Mouse (Mus musculus) lung, embryonic 16.5 days (tissue): ENCODE results near the gene Tmem86a. TPM values are rescaled to one million over a fixed set of nuclear protein-coding genes. Genes with fewer than 3 reads are reported as not detected.

Experiments used
- ATAC-seq: fragments of 200-750 bp; cut with Nextera tagmentation; 2 replicates; pipeline ENCODE4 v1.8.0; 2017; ENCODE audit warnings: low read depth, mild to moderate bottlenecking, moderate library complexity
- H3K27ac ChIP-seq: fragments of 300-500 bp; sonication (generic); 2 replicates; pipeline ENCODE4 v1.5.1; 2014; ENCODE audit warnings: mild to moderate bottlenecking, control low read depth, low read length
- H3K27me3 ChIP-seq: fragments of 300-500 bp; sonication (generic); 2 replicates; pipeline ENCODE4 v1.6.1; 2014; ENCODE audit warnings: low read depth, low read length, mixed read lengths; ENCODE audit not compliant: control insufficient read depth, insufficient read depth
- H3K36me3 ChIP-seq: fragments of 300-500 bp; sonication (generic); 2 replicates; pipeline ENCODE4 v1.6.1; 2014; ENCODE audit warnings: low read length; ENCODE audit not compliant: control insufficient read depth, insufficient read depth
- H3K4me1 ChIP-seq: fragments of 300-500 bp; sonication (generic); replicated peaks from 2 replicates; pipeline ENCODE4 v1.6.1; 2014; ENCODE audit warnings: low read length, mixed read lengths; ENCODE audit not compliant: control insufficient read depth, insufficient read depth
- H3K4me2 ChIP-seq: fragments of 300-500 bp; sonication (generic); 2 replicates; pipeline ENCODE4 v1.6.1; 2014; ENCODE audit warnings: low read depth, low read length, control low read depth
- H3K4me3 ChIP-seq: fragments of 300-500 bp; sonication (generic); 2 replicates; pipeline ENCODE4 v1.5.1; 2014; ENCODE audit warnings: mild to moderate bottlenecking, low read length, control low read depth
- H3K9ac ChIP-seq: fragments of 300-500 bp; sonication (generic); 2 replicates; pipeline ENCODE4 v1.6.1; 2014; ENCODE audit warnings: low read length, control low read depth
- H3K9me3 ChIP-seq: fragments of 300-500 bp; sonication (generic); 2 replicates; pipeline ENCODE4 v1.6.1; 2016; ENCODE audit warnings: low read length; ENCODE audit not compliant: control insufficient read depth
- WGBS: fragments of 180-500 bp; shearing (Covaris S2); extraction: QIAGEN DNeasy Blood & Tissue Kit; methylation state at CpG from one replicate; pipeline ENCODE4 v1.1.7; 2014; 5-methylcytosine and 5-hydroxymethylcytosine counted together
- polyA plus RNA-seq: library from polyadenylated mRNA; unstranded; fragments of >200 nt; fragmentation: Nextera tagmentation; extraction: Ambion mirVana; gene quantifications from 2 replicates; pipeline ENCODE4 v1.2.1, GENCODE M21; 2015

The Tmem86a gene
- polyA plus RNA-seq, 1 experiment from 2014 or later = 41.7 TPM

GRCm38 (mm10) chr7:47013131-47013767 lies 37.2 kb upstream of the Tmem86a start:
- no peaks in the 10 kb centered on the region for H3K36me3 ChIP-seq
- no peaks in the 10 kb centered on the region for H3K27me3 ChIP-seq
- no peak overlapping the region for H3K4me2 ChIP-seq
- no peak overlapping the region for H3K4me3 ChIP-seq
- WGBS = 32% methylated on average over 9 of the region's 9 CpGs
- H3K27ac ChIP-seq = no peak overlapping the region
- no peak for ATAC-seq
- H3K4me1 ChIP-seq = peaks cover 16% of the 10 kb centered on the region
- no peak overlapping the region for H3K9ac ChIP-seq
- no peaks in the 10 kb centered on the region for H3K9me3 ChIP-seq

- Histone ChIP-seq H3K27me3 (no peaks in the 10 kb centered on the region), H3K4me1 (peaks cover 17% of the 10 kb centered on the region), H3K36me3 (no peaks in the 10 kb centered on the region), H3K4me3 (no peak overlapping the region), H3K4me2 (no peak overlapping the region), H3K27ac (peak overlapping the region; percentile 86), H3K9ac (no peak overlapping the region), H3K9me3 (no peaks in the 10 kb centered on the region)
- WGBS = 45% methylated on average over 10 of the region's 11 CpGs
- ATAC-seq = 0 out of 2 replicates have a peak, but pooled peaks have one; percentile 14
These were observed 35.6 kb upstream of the Tmem86a start for GRCm38 (mm10) chr7:47014564-47015389.

- 7% methylated on average over 6 of the region's 6 CpGs for WGBS
- Histone ChIP-seq H3K4me2 (peak overlapping the region; percentile 29), H3K4me3 (no peak overlapping the region), H3K9me3 (no peaks in the 10 kb centered on the region), H3K36me3 (no peaks in the 10 kb centered on the region), H3K4me1 (peaks cover 23% of the 10 kb centered on the region), H3K27ac (peak overlapping the region; percentile 86), H3K27me3 (no peaks in the 10 kb centered on the region), H3K9ac (peak overlapping the region; percentile 61)
- peak; percentile 98 for ATAC-seq
These were observed 34.9 kb upstream of the Tmem86a start for GRCm38 (mm10) chr7:47015390-47016065.

- Histone ChIP-seq H3K4me1 (peaks cover 30% of the 10 kb centered on the region), H3K27me3 (no peaks in the 10 kb centered on the region), H3K4me3 (no peak overlapping the region), H3K36me3 (no peaks in the 10 kb centered on the region), H3K4me2 (no peak overlapping the region), H3K9me3 (no peaks in the 10 kb centered on the region), H3K9ac (no peak overlapping the region), H3K27ac (no peak overlapping the region)
- ATAC-seq = no peak
- 69% methylated on average over 3 of the region's 3 CpGs for WGBS
These were observed 33.8 kb upstream of the Tmem86a start for GRCm38 (mm10) chr7:47016602-47017001.

- Histone ChIP-seq H3K27ac (no peak overlapping the region), H3K36me3 (no peaks in the 10 kb centered on the region), H3K4me2 (no peak overlapping the region), H3K4me1 (peaks cover 30% of the 10 kb centered on the region), H3K9me3 (no peaks in the 10 kb centered on the region), H3K9ac (no peak overlapping the region), H3K27me3 (no peaks in the 10 kb centered on the region), H3K4me3 (no peak overlapping the region)
- ATAC-seq = no peak
- 72% methylated on average over 7 of the region's 7 CpGs for whole genome bisulfite sequencing
These were observed 33.3 kb upstream of the Tmem86a start for GRCm38 (mm10) chr7:47017146-47017545.

- Histone ChIP-seq H3K4me3 (no peak overlapping the region), H3K9me3 (no peaks in the 10 kb centered on the region), H3K27ac (peak overlapping the region; percentile 41; the same call in 1 of the 2 replicates), H3K4me1 (peaks cover 29% of the 10 kb centered on the region), H3K27me3 (no peaks in the 10 kb centered on the region), H3K4me2 (no peak overlapping the region), H3K36me3 (no peaks in the 10 kb centered on the region), H3K9ac (no peak overlapping the region)
- WGBS = 38% methylated on average over 5 of the region's 5 CpGs
- peak; percentile 18; the same call in 1 of the 2 replicates for ATAC-seq
These were observed 30.8 kb upstream of the Tmem86a start for GRCm38 (mm10) chr7:47019641-47020040.

GRCm38 (mm10) chr7:47020956-47021355 lies 29.4 kb upstream of the Tmem86a start:
- peak; percentile 69 for ATAC-seq
- H3K4me2 ChIP-seq = peak overlapping the region; percentile 57
- WGBS = 4% methylated on average over 8 of the region's 8 CpGs

GRCm38 (mm10) chr7:47022482-47022881 lies 27.9 kb upstream of the Tmem86a start:
- ATAC-seq = no peak
- no peak overlapping the region for H3K9ac ChIP-seq
- no peaks in the 10 kb centered on the region for H3K27me3 ChIP-seq
- peaks cover 18% of the 10 kb centered on the region; the same call in 1 of the 2 replicates for H3K4me1 ChIP-seq
- no peak overlapping the region for H3K4me3 ChIP-seq
- WGBS = 63% methylated on average over 8 of the region's 8 CpGs
- no peak overlapping the region for H3K27ac ChIP-seq
- no peaks in the 10 kb centered on the region for H3K9me3 ChIP-seq
- H3K4me2 ChIP-seq = no peak overlapping the region
- no peaks in the 10 kb centered on the region for H3K36me3 ChIP-seq

More at GRCm38 (mm10) chr7:47020956-47021355, 29.4 kb upstream of the Tmem86a start:
- Histone ChIP-seq H3K4me1 (peaks cover 18% of the 10 kb centered on the region; the same call in 1 of the 2 replicates), H3K36me3 (no peaks in the 10 kb centered on the region), H3K4me3 (peak overlapping the region; percentile 35), H3K9me3 (no peaks in the 10 kb centered on the region), H3K27me3 (no peaks in the 10 kb centered on the region), H3K27ac (no peak overlapping the region), H3K9ac (peak overlapping the region; percentile 27; the same call in 1 of the 2 replicates)

GRCm38 (mm10) chr7:47023530-47023929 lies 26.9 kb upstream of the Tmem86a start:
- Histone ChIP-seq H3K36me3 (no peaks in the 10 kb centered on the region), H3K4me3 (no peak overlapping the region)
- WGBS = 12% methylated on average over 6 of the region's 6 CpGs

More at GRCm38 (mm10) chr7:47023530-47023929, 26.9 kb upstream of the Tmem86a start:
- Histone ChIP-seq H3K4me2 (no peak overlapping the region), H3K9me3 (no peaks in the 10 kb centered on the region), H3K4me1 (peaks cover 18% of the 10 kb centered on the region; the same call in 1 of the 2 replicates), H3K27me3 (no peaks in the 10 kb centered on the region), H3K27ac (no peak overlapping the region), H3K9ac (no peak overlapping the region)
- peak; percentile 21; the same call in 1 of the 2 replicates for ATAC-seq
